Mouse (Mus musculus) frontal cortex, postnatal 36 days (tissue): ENCODE measurements at regions not wholly inside any gene's neighbourhood (a gene's known extent, or its start where the extent isn't known, plus 50 kb on each side); places are given as distances from the start of the nearest gene placed in this dataset.

Experiments
- DNase-seq, 2 experiments: peaks; one replicate each; pipeline ENCODE4 v3.0.0; 2022; ENCODE audit warnings: low spot score in 2 of 2

GRCm38 (mm10) chr4:33786958-33787357, 137.4 kb upstream of the Cnr1 start:
- no peak for DNase-seq

- no peak for DNase-seq
Observed at GRCm38 (mm10) chr4:33793398-33793797, 131.0 kb upstream of the Cnr1 start.

- peak; percentile 27 to 58 for DNase-seq
Observed at GRCm38 (mm10) chr4:33795461-33795860, 128.9 kb upstream of the Cnr1 start.

- DNase-seq = peak; percentile 31 to 39
Observed at GRCm38 (mm10) chr4:33797964-33798363, 126.4 kb upstream of the Cnr1 start.

- no peak for DNase-seq
Observed at GRCm38 (mm10) chr4:33798654-33799053, 125.7 kb upstream of the Cnr1 start.

GRCm38 (mm10) chr4:33799110-33799509, 125.3 kb upstream of the Cnr1 start:
- DNase-seq = no peak

- no peak for DNase-seq
Observed at GRCm38 (mm10) chr4:33799831-33800230, 124.6 kb upstream of the Cnr1 start.

- DNase-seq = no peak
Observed at GRCm38 (mm10) chr4:33812338-33812737, 112.1 kb upstream of the Cnr1 start.

- DNase-seq = no peak
Observed at GRCm38 (mm10) chr4:33823850-33824249, 100.5 kb upstream of the Cnr1 start.

- DNase-seq = no peak
Observed at GRCm38 (mm10) chr4:33833134-33833533, 91.3 kb upstream of the Cnr1 start.

- peak; percentile 10 to 22 for DNase-seq
Observed at GRCm38 (mm10) chr4:33838436-33838835, 86.0 kb upstream of the Cnr1 start.

- no peak for DNase-seq
Observed at GRCm38 (mm10) chr4:33840119-33840518, 84.3 kb upstream of the Cnr1 start.

- no peak for DNase-seq
Observed at GRCm38 (mm10) chr4:33845611-33846395, 78.6 kb upstream of the Cnr1 start.

GRCm38 (mm10) chr4:33850249-33850648, 74.1 kb upstream of the Cnr1 start:
- DNase-seq = no peak

- peak; percentile 9 to 51 for DNase-seq
Observed at GRCm38 (mm10) chr4:33852294-33852693, 72.1 kb upstream of the Cnr1 start.

- no peak for DNase-seq
Observed at GRCm38 (mm10) chr4:33855112-33855511, 69.3 kb upstream of the Cnr1 start.

GRCm38 (mm10) chr4:33867126-33867525, 57.3 kb upstream of the Cnr1 start:
- DNase-seq = no peak

- DNase-seq = no peak
Observed at GRCm38 (mm10) chr4:33869317-33869716, 55.1 kb upstream of the Cnr1 start.
